9 mouse cellular contexts compared by ENCODE assay signal in genomic region chr8:120284265-120284664, GRCm38 (mm10). TPM values are rescaled to one million over a fixed set of nuclear protein-coding genes. Genes with fewer than 3 reads are reported as not detected.
DNase-seq lines count a peak whose midpoint lies in the region; ATAC-seq lines count a peak whose summit lies in the region.
"Had no signal": no experiment of that assay in that cellular context is flagged by ENCODE, and none has a peak within 500 bp of the region (broad histone marks: within the 10 kb centered on the region; RNA-seq: fewer than 3 reads in every experiment).

No protein-coding gene starts in this region.

- ATAC-seq in heart, embryonic 13.5 days (ENCODE audit: extremely low read depth, insufficient number of reproducible peaks, low FRiP score, low TSS enrichment), result no peak
- no peak for ATAC-seq in limb, embryonic 13.5 days (ENCODE audit: low FRiP score, low read depth)
- ATAC-seq in stomach, embryonic 16.5 days (ENCODE audit: insufficient read depth, low FRiP score), result no peak
- ATAC-seq: Patski had no signal

- peak overlapping the region; percentile 56; the same call in 1 of the 2 replicates for H3K27ac ChIP-seq in heart, embryonic 13.5 days (replicated peaks)
- peak overlapping the region; percentile 79 for H3K27ac ChIP-seq in limb, embryonic 13.5 days
- H3K27ac ChIP-seq in stomach, embryonic 16.5 days (ENCODE audit: low read length), result peak overlapping the region; percentile 76

- no peak overlapping the region; the same call in 1 of the 2 replicates for H3K4me2 ChIP-seq in heart, embryonic 13.5 days
- H3K4me2 ChIP-seq in limb, embryonic 13.5 days (replicated peaks), result peak overlapping the region; percentile 39
- 0 out of 2 replicates have a peak overlapping the region, but pooled peaks have one; percentile 1 for H3K4me2 ChIP-seq in stomach, embryonic 16.5 days (ENCODE audit: low read depth, low read length)

- H3K9ac ChIP-seq in heart, embryonic 13.5 days, result peak overlapping the region; percentile 24; the same call in 1 of the 2 replicates
- no peak overlapping the region for H3K9ac ChIP-seq in limb, embryonic 13.5 days
- H3K9ac ChIP-seq in stomach, embryonic 16.5 days (ENCODE audit: low read length), result peak overlapping the region; percentile 5; the same call in 1 of the 2 replicates

- H3K9me3 ChIP-seq in heart, embryonic 13.5 days, result no peaks in the 10 kb centered on the region
- no peaks in the 10 kb centered on the region for H3K9me3 ChIP-seq in limb, embryonic 13.5 days
- no peaks in the 10 kb centered on the region for H3K9me3 ChIP-seq in stomach, embryonic 16.5 days (replicated peaks; ENCODE audit: control insufficient read depth, low read length)

- 46% methylated on average over 9 of the region's 9 CpGs for WGBS in heart, embryonic 13.5 days
- WGBS in limb, embryonic 13.5 days, result 19% methylated on average over 9 of the region's 9 CpGs
- 36% methylated on average over 9 of the region's 9 CpGs for WGBS in stomach, embryonic 16.5 days

- no peaks in the 10 kb centered on the region for H3K36me3 ChIP-seq in heart, embryonic 13.5 days
- H3K36me3 ChIP-seq in limb, embryonic 13.5 days, result no peaks in the 10 kb centered on the region
- no peaks in the 10 kb centered on the region for H3K36me3 ChIP-seq in stomach, embryonic 16.5 days (ENCODE audit: control insufficient read depth, insufficient read depth, low read length)

- H3K4me1 ChIP-seq in heart, embryonic 13.5 days, result peaks cover 81% of the 10 kb centered on the region
- H3K4me1 ChIP-seq in limb, embryonic 13.5 days, result peaks cover 88% of the 10 kb centered on the region
- peaks cover 53% of the 10 kb centered on the region for H3K4me1 ChIP-seq in stomach, embryonic 16.5 days (ENCODE audit: control insufficient read depth, insufficient read depth, low read length)

- no peak for DNase-seq in heart, adult 18-20 months
- DNase-seq in retina, postnatal 1 day, result peak; percentile 52
- DNase-seq in retina, embryonic 14.5 days (ENCODE audit: low spot score), result no peak
- no peak for DNase-seq in cerebellum, adult 11-12 months
- DNase-seq in frontal cortex, postnatal 10 days (ENCODE audit: low spot score in 2 of 2), result no peak

- H3K4me3 ChIP-seq in heart, embryonic 13.5 days, result no peak overlapping the region
- H3K4me3 ChIP-seq in limb, embryonic 13.5 days, result no peak overlapping the region
- H3K4me3 ChIP-seq in stomach, embryonic 16.5 days (replicated peaks; ENCODE audit: low read length), result no peak overlapping the region

- peaks cover 4% of the 10 kb centered on the region; the same call in 1 of the 2 replicates for H3K27me3 ChIP-seq in heart, embryonic 13.5 days (replicated peaks)
- H3K27me3 ChIP-seq in limb, embryonic 13.5 days, result no peaks in the 10 kb centered on the region
- no peaks in the 10 kb centered on the region for H3K27me3 ChIP-seq in stomach, embryonic 16.5 days (ENCODE audit: control insufficient read depth, insufficient read depth, low read length)
- H3K27me3 ChIP-seq: Patski had no signal

RNA-seq across cellular contexts. Expression of gene Gse1, which starts 56.0 kb away (rescaled TPM):
- polyA plus RNA-seq in heart, embryonic 13.5 days (2015; fragmentation: Nextera tagmentation; extraction: Ambion mirVana), result 8.5 and 8.6 TPM in 2 replicates
- total RNA-seq in heart, adult 18-20 months (2021), result 10 to 100 TPM; 15.5 to 16.0 TPM
- 6.9 and 7.1 TPM in 2 replicates for polyA plus RNA-seq in limb, embryonic 13.5 days (2015; fragmentation: Nextera tagmentation; extraction: Ambion mirVana)
- polyA plus RNA-seq in stomach, embryonic 16.5 days (2015; fragmentation: Nextera tagmentation; extraction: Ambion mirVana), result 6.0 and 6.9 TPM in 2 replicates
